ENCODE assay signal across 10 mouse cellular contexts in the genomic region with DNA sequence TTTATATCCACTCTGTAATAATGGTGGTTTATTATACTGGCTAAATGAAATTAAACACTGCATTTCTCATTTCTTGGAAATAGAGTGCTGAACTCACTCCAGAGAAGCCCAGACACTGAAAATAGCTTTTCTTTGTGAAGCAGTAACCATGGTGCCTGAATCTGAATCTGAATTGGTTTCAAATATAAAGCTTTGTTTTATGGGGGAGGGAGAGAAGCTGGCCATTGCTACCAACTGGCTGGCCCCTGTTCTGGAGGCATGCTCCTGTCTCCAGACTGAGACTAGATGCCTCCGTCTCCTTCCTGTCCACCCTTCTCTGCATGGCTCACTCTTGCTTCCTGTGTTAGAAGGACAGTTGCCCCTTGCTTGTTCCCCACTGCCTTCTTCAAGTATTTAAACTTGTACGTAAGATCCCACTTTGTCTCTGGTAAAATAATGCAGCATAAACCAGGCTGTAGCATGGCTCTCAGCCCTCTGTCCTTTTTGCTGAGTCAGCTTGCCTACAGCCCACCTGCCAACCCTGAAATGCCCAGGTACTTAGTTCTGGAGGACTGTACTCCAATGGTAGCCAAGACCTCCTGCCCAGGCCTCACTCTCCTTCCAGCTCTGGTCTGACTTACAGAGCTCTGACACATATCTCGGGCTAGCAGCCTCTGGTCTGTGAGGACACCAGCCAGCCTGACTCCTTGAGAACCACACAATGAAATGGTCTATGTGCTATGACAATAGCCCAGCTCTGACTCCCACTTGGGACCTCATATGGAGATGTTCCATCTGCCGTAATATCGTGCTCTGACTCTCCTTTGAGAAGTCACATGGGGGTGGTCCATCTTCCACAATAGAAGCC. TPM values are rescaled to one million over a fixed set of nuclear protein-coding genes. Genes with fewer than 3 reads are reported as not detected.
DNase-seq lines count a peak whose midpoint lies in the region; ATAC-seq and TF ChIP-seq lines count a peak whose summit lies in the region.
"Had no signal": no experiment of that assay in that cellular context is flagged by ENCODE, and none has a peak within 500 bp of the region (broad histone marks: within the 10 kb centered on the region; RNA-seq: fewer than 3 reads in every experiment).

No protein-coding gene starts in this region.

- ATAC-seq in liver, embryonic 11.5 days (replicated peaks; ENCODE audit: low FRiP score) = 0 out of 2 replicates have a peak, but pooled peaks have one; percentile 27
- no peak for ATAC-seq in liver, embryonic 12.5 days
- ATAC-seq in forebrain, embryonic 14.5 days = peak; percentile 52
- ATAC-seq in limb, embryonic 15.5 days (ENCODE audit: insufficient number of reproducible peaks, low FRiP score, low TSS enrichment, low read depth) = no peak
- no peak for ATAC-seq in stomach, postnatal 0 days (ENCODE audit: low FRiP score, low TSS enrichment)
- ATAC-seq: intestine, postnatal 0 days had no signal

- no peak for TF ChIP-seq EP300 in stomach, postnatal 0 days (optimal IDR thresholded peaks at IDR 0.05)

- no peaks in the 10 kb centered on the region for H3K36me3 ChIP-seq in liver, embryonic 11.5 days (ENCODE audit: control insufficient read depth, insufficient read depth, low read length)
- peaks cover 55% of the 10 kb centered on the region for H3K36me3 ChIP-seq in liver, embryonic 12.5 days
- 0 out of 2 replicates have a peak, but pooled peaks cover 7% of the 10 kb centered on the region for H3K36me3 ChIP-seq in forebrain, embryonic 14.5 days (ENCODE audit: control insufficient read depth, insufficient read depth, low read length)
- peaks cover 7% of the 10 kb centered on the region for H3K36me3 ChIP-seq in limb, embryonic 15.5 days
- no peaks in the 10 kb centered on the region for H3K36me3 ChIP-seq in stomach, postnatal 0 days (ENCODE audit: control insufficient read depth, insufficient read depth, low read length)

- TF ChIP-seq CTCF in stomach, postnatal 0 days (IDR thresholded peaks at IDR 0.05; ENCODE audit: low read depth) = no peak

- H3K27me3 ChIP-seq in liver, embryonic 11.5 days (replicated peaks; ENCODE audit: control insufficient read depth, insufficient read depth, low read length) = no peaks in the 10 kb centered on the region
- no peaks in the 10 kb centered on the region for H3K27me3 ChIP-seq in liver, embryonic 12.5 days (replicated peaks)
- no peaks in the 10 kb centered on the region for H3K27me3 ChIP-seq in forebrain, embryonic 14.5 days (replicated peaks; ENCODE audit: control insufficient read depth, insufficient read depth, low read length)
- no peaks in the 10 kb centered on the region for H3K27me3 ChIP-seq in limb, embryonic 15.5 days
- H3K27me3 ChIP-seq in stomach, postnatal 0 days (ENCODE audit: control insufficient read depth, insufficient read depth, low read length) = no peaks in the 10 kb centered on the region

- no peak overlapping the region for H3K27ac ChIP-seq in liver, embryonic 11.5 days (ENCODE audit: low read depth, low read length)
- H3K27ac ChIP-seq in liver, embryonic 12.5 days = no peak overlapping the region
- H3K27ac ChIP-seq in forebrain, embryonic 14.5 days (ENCODE audit: low read depth, low read length) = peak overlapping the region; percentile 55
- H3K27ac ChIP-seq in limb, embryonic 15.5 days = peak overlapping the region; percentile 77
- peak overlapping the region; percentile 40 for H3K27ac ChIP-seq in stomach, postnatal 0 days (replicated peaks)
- H3K27ac ChIP-seq: heart, embryonic 10.5 days had no signal

- 84% methylated on average over 5 of the region's 5 CpGs for WGBS in liver, embryonic 11.5 days
- 78% methylated on average over 5 of the region's 5 CpGs for WGBS in liver, embryonic 12.5 days (ENCODE audit: insufficient replicate concordance)
- WGBS in forebrain, embryonic 14.5 days = 55% methylated on average over 5 of the region's 5 CpGs
- WGBS in limb, embryonic 15.5 days = 83% methylated on average over 5 of the region's 5 CpGs
- 78% methylated on average over 5 of the region's 5 CpGs for WGBS in stomach, postnatal 0 days

- H3K4me2 ChIP-seq in liver, embryonic 11.5 days = no peak overlapping the region
- H3K4me2 ChIP-seq in liver, embryonic 12.5 days = no peak overlapping the region
- no peak overlapping the region for H3K4me2 ChIP-seq in forebrain, embryonic 14.5 days (ENCODE audit: low read length)
- H3K4me2 ChIP-seq in limb, embryonic 15.5 days = no peak overlapping the region
- H3K4me2 ChIP-seq in stomach, postnatal 0 days (replicated peaks; ENCODE audit: low read depth) = no peak overlapping the region

- DNase-seq in liver, embryonic 11.5 days (ENCODE audit: low spot score) = no peak
- peak; percentile 62 for DNase-seq in forebrain, embryonic 14.5 days (ENCODE audit: low spot score)
- DNase-seq in stomach, postnatal 0 days (ENCODE audit: low spot score) = no peak
- no peak for DNase-seq in kidney, adult 11 months
- no peak for DNase-seq in lung, adult 18-20 months

- no peak overlapping the region for H3K4me3 ChIP-seq in liver, embryonic 11.5 days (ENCODE audit: low read depth, low read length)
- no peak overlapping the region for H3K4me3 ChIP-seq in liver, embryonic 12.5 days
- no peak overlapping the region for H3K4me3 ChIP-seq in forebrain, embryonic 14.5 days (ENCODE audit: low read depth, low read length)
- H3K4me3 ChIP-seq in limb, embryonic 15.5 days = no peak overlapping the region
- H3K4me3 ChIP-seq in stomach, postnatal 0 days (ENCODE audit: low read depth, low read length) = no peak overlapping the region
- H3K4me3 ChIP-seq: erythroblast, embryonic 14.5 days; heart, embryonic 10.5 days had no signal

- H3K9me3 ChIP-seq in liver, embryonic 11.5 days (ENCODE audit: control insufficient read depth, low read length) = no peaks in the 10 kb centered on the region
- H3K9me3 ChIP-seq in liver, embryonic 12.5 days (replicated peaks) = no peaks in the 10 kb centered on the region
- no peaks in the 10 kb centered on the region for H3K9me3 ChIP-seq in forebrain, embryonic 14.5 days (replicated peaks; ENCODE audit: control insufficient read depth, low read length)
- no peaks in the 10 kb centered on the region for H3K9me3 ChIP-seq in limb, embryonic 15.5 days
- H3K9me3 ChIP-seq in stomach, postnatal 0 days (ENCODE audit: control insufficient read depth, low read length) = no peaks in the 10 kb centered on the region
- H3K9me3 ChIP-seq: heart, embryonic 10.5 days had no signal

- no peak overlapping the region for H3K9ac ChIP-seq in liver, embryonic 11.5 days (ENCODE audit: low read depth, low read length)
- H3K9ac ChIP-seq in liver, embryonic 12.5 days = no peak overlapping the region
- no peak overlapping the region for H3K9ac ChIP-seq in forebrain, embryonic 14.5 days (ENCODE audit: low read length)
- no peak overlapping the region for H3K9ac ChIP-seq in limb, embryonic 15.5 days
- no peak overlapping the region for H3K9ac ChIP-seq in stomach, postnatal 0 days (ENCODE audit: low read length)

- H3K4me1 ChIP-seq in liver, embryonic 11.5 days (replicated peaks; ENCODE audit: control insufficient read depth, insufficient read depth, low read length) = peaks cover 8% of the 10 kb centered on the region; the same call in 1 of the 2 replicates
- H3K4me1 ChIP-seq in liver, embryonic 12.5 days = peaks cover 12% of the 10 kb centered on the region
- peaks cover 23% of the 10 kb centered on the region for H3K4me1 ChIP-seq in forebrain, embryonic 14.5 days (ENCODE audit: control insufficient read depth, insufficient read depth, low read length)
- H3K4me1 ChIP-seq in limb, embryonic 15.5 days = peaks cover 17% of the 10 kb centered on the region
- no peaks in the 10 kb centered on the region for H3K4me1 ChIP-seq in stomach, postnatal 0 days (replicated peaks; ENCODE audit: control insufficient read depth, insufficient read depth)
- H3K4me1 ChIP-seq: heart, embryonic 10.5 days had no signal

RNA-seq across cellular contexts. Expression of a gene that starts 18.8 kb away (rescaled TPM):
- 860 and 1,217 TPM in 2 replicates for polyA plus RNA-seq in liver, embryonic 11.5 days (2014; fragmentation: Nextera tagmentation; extraction: Ambion mirVana)
- 788 and 796 TPM in 2 replicates for polyA plus RNA-seq in liver, embryonic 12.5 days (2016; fragmentation: Nextera tagmentation; extraction: Ambion mirVana)
- 1,006 and 1,510 TPM in 2 replicates for polyA plus RNA-seq in forebrain, embryonic 14.5 days (2014; fragmentation: Nextera tagmentation; extraction: Ambion mirVana)
- 846 and 1,100 TPM in 2 replicates for polyA plus RNA-seq in limb, embryonic 15.5 days (2015; fragmentation: Nextera tagmentation; extraction: Ambion mirVana)
- polyA plus RNA-seq in stomach, postnatal 0 days (2015; fragmentation: Nextera tagmentation; extraction: Ambion mirVana) = 1,098 and 1,252 TPM in 2 replicates

Comparison
In these comparisons a context has a peak if more than half of its experiments do, and no peak if none do; other contexts are left out.
1. ATAC-seq: peak in liver, embryonic 11.5 days (single experiment) and forebrain, embryonic 14.5 days (single experiment); none in liver, embryonic 12.5 days (single experiment), limb, embryonic 15.5 days (single experiment) and stomach, postnatal 0 days (single experiment).
2. H3K27ac ChIP-seq: peak in forebrain, embryonic 14.5 days (single experiment), limb, embryonic 15.5 days (single experiment) and stomach, postnatal 0 days (single experiment); none in liver, embryonic 11.5 days (single experiment) and liver, embryonic 12.5 days (single experiment).